Mouse (Mus musculus) C2C12 (cell line): Measurements from ENCODE around the gene Lrp6.

Experiments used
- CEBPB ChIP-seq: IDR thresholded peaks from one replicate; pipeline ENCODE4 v1.6.1; 2011; ENCODE audit warnings: low read depth, mild to moderate bottlenecking, control low read depth, moderate library complexity
- CTCF ChIP-seq: IDR thresholded peaks from one replicate; pipeline ENCODE4 v1.5.1; 2011; ENCODE audit not compliant: control insufficient read depth, insufficient read depth, insufficient read length
- MAX ChIP-seq: IDR thresholded peaks from one replicate; pipeline ENCODE4 v1.6.1; 2011; ENCODE audit warnings: mild to moderate bottlenecking, control low read depth
- USF1 ChIP-seq: IDR thresholded peaks from one replicate; pipeline ENCODE4 v1.6.1; 2011; ENCODE audit warnings: low read depth, mild to moderate bottlenecking, control low read depth, moderate library complexity

DNA sequence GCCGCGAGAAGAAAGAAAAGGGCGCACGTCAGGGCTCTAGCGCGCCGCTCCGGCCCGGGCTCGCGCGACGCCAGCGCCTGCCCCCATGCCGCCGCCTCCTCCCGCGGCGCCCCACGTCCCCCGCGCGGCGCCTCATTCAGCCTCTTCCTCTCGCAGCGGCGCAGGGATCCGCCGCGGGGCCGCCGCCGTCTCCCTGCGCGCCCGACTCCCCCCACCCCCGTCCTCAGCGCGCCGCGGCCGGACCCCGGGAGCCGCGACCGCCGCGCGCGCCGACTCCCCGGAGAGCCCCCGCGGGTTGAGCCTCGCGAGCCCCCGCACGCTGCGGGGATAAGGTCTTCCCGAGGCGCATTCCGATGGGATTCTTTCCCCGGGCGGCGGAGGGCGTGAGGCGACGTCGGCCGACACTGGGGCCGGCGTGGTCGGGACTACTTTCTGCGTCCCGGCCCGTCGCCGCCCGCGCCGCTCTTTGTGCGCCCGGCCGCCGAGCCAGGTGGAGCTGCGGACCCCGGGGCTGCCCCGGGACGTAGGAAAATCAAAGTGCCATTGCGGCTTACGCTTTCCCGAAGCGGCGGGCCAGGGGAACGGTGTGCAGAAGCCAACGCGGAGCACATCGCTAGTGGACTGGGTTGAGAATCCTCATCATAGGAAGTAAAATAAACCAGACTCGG is at the start of gene Lrp6:
- TF ChIP-seq CTCF, result no peak
- no peak for TF ChIP-seq CEBPB
- no peak for TF ChIP-seq USF1
- no peak for TF ChIP-seq MAX
